Mouse (Mus musculus) heart, adult 9 months (tissue): ENCODE measurements at regions not wholly inside any gene's neighbourhood (a gene's known extent, or its start where the extent isn't known, plus 50 kb on each side); places are given as distances from the start of the nearest gene placed in this dataset.

Experiments
- DNase-seq, 2 experiments: peaks; one replicate each; pipeline ENCODE4 v3.0.0; 2022; ENCODE audit warnings: low spot score in 2 of 2

DNA sequence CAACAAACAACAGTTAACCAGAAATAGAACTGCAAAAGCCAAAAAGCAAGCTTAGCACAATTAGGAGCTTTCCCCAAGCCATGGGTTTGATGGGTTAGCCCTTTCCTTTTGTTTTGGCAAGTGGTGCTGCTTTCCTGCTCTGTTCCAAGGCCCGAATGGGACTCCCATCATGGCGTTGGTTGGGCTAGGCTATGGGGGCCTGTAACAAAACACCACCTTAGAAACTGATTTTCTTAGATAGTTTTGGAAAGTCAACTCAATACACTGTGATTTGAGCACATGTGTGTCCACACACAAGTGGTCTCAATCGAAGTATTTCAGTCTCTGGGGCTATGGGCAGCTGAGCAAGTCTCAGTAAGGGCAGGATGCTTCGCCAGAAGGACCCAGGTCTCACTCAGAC lies 470.5 kb upstream of the Kif2a start:
- DNase-seq = no peak

DNA sequence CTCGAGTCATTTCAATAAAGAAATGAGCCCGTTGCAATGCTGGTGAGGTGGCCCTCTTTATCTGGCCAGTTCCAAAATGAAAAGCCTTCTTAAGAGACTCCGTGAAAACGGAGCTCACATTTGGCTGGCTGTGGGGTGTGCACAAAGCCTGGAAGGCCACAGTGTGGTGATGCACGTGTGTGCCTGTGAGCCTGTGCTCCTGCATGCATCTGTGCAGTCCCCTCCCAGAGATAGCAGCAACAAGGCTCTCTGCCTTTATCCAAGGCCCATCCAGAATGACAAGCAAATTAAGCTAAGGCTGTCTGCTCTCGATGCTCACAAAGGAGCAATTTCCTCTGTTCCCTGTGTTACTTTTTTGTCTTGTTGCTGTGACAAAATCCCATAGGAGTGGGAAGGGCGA lies 469.5 kb upstream of the Kif2a start:
- DNase-seq = no peak

DNA sequence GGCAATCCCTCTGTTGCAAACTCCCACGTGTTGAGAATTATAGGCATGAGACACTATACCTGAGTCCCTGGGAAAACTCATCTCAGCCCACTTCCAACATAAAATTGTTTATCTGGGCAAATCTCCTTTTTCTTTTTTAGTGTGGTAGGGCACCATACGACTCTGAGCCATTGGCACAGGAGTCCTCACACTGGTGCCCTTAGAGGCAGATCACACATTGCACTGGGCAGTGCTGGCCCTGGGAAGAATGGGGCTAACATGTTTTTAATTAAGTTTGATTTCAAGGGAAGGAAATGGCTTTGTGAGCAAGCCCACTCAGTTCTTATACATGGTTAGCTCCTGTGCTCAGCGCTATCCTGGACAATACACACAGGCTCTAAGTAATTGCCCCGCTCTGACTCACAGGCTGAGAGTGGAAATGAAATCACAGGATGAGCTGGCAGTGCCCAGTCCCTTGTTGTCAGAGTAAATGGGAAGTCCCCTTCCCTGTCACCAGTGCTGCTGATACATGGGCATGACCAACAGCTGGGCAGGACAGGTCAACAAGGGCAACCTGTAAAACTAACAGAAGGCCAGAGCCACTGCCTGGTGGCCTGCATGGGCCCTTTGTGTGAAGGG lies 463.6 kb upstream of the Kif2a start:
- no peak for DNase-seq

DNA sequence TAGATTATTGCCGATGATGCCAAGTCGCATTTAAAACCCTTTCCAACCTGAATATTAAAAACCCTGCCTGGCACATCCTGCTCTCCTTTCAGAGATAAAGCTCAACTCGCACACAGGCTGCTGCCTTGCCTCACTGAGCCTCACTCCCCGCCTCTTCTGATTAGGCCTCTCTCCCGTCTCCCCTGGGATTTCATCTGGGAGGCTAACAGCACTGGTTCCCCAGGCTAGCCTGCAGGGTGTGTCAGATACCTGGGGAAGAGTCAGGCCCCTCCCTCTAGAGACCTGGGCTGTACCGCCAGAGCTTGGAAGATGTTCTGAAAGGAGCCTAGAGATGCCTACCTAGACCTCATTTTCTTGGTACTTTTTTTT lies 462.7 kb upstream of the Kif2a start:
- DNase-seq = no peak

DNA sequence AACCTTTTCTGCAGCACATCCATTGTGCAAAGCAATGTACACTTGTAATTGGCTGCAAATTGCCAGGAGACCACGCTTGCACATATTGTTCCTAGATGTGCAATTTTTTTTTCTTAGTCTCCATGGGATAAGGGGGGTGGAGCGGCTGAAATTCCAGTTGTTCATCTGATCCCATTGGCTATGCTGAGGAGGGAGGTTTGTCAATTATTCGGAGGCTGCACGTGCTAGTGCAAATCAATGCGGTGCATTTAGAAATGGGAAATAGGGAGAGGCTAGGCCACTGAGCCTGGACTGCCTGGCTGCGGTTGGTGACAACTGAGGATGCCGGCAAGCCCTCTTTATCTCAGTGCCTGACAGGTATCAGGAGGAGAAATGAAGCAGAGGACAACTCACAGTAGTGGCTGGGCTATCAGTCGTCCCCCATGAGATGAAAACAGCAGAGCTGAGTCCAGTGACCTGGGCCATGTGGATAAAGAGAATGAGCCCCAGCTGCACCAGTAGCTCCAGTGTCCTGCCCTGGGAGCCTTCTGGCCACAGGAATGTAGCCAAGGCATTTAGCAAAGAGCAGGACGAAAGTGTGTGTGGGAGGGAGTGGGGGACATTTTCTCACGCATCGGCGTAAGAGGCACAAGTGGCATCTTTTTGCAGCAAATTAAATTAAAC lies 462.2 kb upstream of the Kif2a start:
- no peak for DNase-seq

DNA sequence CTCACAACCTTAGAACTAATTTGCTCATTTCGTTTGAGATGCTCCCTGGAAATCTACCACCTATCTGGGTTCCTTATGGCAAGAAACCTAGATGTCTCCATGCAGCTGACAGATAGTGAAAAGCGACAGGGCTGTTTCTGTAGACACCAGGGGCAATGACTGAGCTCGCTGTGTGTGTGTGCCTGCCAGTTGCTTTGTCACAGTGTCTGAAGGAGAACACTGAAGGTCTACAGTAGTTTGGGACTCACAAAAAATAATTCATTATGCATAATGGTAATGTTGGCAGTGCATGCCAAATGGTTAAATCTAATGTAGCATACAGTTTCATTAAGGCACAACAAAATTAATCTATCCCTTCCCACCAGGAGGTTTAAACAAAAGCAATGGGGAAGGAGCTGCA lies 453.2 kb upstream of the Kif2a start:
- no peak for DNase-seq

DNA sequence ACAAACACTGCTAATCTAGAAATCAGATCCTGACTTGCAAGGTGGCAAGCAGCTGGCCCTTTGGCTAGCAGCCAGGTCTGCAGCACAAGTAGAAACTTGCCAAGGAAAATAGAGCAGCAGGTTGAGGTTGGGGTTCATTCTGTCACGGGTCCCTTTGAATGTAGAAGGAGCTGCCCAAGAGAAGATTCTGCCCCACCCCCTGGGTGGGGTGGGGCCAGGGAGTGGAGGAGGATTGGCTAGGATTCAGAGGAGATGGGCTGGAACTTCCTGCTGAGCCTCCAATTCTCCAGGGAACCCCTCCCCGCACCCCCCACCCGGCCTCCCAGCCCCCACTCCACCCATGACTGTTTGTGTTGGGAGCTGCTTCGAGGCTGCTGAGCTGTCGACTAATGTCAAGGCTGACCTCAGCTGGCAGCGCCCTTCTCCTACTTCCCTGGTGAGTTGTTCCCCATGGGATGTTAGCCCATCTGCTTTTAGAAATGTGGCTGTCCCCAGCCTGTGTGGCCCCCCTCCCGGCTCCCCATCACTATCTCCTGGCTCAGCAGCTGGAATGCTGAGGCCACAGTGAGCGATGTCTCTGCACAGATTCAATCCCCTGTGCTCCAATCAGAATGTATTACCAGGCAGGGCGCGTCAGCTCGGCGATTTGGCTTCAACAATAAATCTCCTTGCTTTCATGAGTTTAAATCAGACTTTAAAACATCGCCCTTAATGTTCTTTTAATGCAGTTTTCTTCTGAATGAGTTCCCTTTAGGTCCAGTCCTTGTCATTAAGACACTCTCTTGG lies 447.8 kb upstream of the Kif2a start:
- peak; percentile 9 to 33 for DNase-seq

DNA sequence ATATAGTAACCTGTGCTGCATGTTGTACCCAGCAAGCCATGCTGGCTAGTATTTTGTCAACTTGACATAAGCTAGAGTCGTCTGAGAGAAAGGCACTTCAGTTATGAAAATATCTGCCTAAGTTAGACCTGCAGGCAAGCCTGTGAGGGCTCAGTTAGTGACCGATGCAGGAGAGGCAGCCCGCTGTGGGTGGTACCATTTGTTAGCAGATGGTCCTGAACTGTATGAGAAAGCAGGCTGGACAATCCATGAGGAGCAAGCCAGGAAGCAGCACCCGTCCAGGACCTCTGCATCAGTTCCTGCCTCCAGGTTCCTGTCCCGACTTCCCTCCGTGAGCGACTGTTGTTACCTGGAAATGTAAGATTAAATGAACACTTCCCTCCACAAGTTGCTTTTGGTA lies 440.9 kb upstream of the Kif2a start:
- DNase-seq = no peak

DNA sequence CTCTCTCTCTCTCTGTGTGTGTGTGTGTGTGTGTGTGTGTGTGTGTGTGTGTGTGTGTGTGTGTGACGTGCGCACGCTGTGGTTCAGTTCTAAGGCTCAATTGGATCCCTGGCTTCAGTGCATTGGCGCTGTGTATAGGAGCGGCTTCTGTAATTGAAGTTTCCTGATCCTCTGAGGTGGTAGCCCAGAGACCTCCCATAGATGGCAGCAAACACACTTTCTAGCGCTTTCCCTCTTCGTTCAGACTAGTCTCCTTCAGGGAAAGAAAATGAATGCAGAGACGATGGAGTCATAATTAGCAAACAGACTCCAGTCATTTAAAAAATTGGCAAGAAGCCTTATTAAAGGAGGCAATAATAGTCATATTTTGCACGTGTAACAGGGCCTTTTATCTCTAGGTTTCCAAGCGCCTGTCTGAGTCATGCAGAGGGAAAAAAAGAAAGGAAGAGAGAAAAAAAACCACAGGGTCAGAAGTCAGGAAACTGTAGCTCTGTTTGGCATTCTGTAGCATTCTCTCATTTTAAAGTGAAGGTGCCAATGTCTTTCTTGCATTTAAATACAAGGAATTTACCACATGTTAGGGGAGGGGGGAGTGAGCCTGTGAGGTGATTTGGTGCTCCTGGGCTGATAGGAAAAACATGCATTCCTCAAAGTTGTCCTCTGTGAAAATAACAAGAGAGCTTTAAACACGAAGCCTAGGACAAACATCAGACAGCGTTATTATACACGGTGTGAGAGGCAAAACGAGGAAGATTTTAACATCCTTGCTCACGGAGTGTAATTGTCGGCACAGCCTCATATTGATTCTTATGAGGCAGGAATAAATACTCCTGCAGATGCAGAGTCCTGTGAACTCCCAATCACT lies 439.4 kb upstream of the Kif2a start:
- peak; percentile 18 to 35 for DNase-seq

DNA sequence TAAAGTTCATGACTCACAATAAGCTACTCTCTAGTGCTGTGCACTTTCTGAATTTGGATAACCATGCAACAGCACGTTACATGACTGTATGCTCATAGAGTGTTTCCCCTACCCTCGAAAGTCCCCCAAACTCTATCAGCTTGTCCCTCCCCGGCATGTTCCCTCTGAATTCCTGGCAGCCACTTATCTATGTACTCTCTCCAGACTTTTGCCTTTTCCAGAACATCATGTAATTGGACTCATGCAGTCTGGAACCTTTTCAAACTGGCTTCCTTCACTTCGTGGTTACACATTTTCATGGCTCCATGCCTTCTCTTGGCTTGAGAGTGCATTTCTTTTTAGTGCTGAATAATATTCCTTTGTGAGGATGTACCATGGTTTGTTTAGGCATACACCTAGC lies 436.8 kb upstream of the Kif2a start:
- DNase-seq = peak; percentile 11 to 32

DNA sequence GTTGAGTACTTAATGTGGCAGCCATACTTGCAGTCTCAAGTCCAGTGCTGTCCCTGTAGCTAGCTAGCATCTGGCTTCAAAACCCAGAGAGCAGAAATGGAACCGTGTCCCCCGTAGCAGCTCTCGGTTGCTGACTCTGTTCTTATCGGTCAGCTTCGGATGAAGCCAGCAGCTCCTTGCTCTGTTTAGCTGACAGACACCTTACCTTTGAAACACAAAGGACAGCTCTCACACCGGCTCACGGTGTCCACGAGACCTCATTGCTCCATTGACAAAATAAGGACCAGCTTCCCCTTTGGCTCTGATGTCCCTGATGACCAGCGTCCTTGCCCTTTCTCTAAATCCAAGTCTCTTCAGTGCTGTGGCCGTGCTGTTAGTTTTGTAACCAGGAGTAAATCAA lies 435.3 kb upstream of the Kif2a start:
- DNase-seq = no peak

DNA sequence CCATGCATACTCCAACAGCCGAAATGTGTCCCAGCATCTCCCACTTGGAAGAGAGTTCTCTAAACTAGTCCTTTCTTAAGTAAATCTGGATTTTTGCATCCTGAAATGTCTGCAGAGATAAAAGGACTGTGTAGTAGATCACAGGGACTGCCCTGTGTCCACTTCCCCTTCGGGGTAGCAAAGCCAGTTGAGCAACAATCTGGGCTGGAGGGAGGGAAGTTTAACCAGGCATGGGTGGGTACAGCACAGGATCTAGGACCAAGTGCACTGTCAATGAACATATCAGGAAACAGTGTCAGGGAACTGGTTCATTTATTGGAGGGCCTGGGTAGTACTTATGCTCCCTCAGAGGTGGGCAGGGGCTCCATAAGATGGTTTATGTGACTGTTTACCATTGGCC lies 434.5 kb upstream of the Kif2a start:
- DNase-seq = no peak

DNA sequence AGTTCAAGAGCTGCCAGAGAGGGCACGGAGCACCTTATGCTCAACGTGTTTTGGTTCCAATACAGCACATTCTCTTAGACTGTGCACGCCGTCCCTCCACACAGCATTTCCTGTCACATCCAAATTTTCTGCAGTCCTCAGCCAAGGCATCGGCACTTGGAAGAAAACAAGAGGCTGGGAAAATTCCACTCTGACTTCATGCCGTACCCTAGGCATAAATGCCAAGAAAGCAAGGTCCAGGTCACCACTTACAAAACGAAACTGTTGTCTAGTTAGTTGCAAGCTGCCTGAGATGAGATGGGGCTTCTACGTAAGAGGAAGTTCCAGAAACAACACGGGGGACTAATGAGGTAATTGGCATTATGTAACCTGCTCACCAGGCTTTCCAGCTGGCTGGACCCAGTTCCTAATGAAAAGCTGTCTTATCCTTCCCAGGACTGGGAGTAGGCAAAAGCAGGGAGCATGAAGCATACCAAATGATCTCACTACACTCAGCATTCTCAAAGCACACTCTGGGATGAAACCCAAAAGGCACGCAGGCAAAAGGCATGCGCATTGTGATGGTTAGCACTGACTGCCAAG lies 427.8 kb upstream of the Kif2a start:
- peak; percentile 73 to 81 for DNase-seq

DNA sequence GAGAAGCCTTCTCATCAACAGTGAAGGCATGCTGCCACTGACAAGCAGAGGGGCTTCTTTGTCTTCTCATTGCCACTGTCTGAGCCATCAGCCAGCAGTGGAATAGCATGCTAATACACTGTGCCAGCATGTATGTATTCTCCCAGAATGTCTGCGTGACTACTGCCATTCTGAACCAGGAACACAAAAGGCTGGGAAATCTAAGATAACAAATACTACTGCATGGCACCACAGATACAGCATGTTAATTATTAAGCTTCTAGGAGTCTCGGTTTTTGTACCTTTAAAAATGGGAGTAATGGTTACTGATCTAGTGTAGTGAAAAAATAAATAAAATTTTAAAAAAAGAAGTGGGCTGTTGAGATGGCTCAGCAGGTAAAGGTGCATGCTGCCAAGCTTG lies 425.9 kb upstream of the Kif2a start:
- DNase-seq = no peak

DNA sequence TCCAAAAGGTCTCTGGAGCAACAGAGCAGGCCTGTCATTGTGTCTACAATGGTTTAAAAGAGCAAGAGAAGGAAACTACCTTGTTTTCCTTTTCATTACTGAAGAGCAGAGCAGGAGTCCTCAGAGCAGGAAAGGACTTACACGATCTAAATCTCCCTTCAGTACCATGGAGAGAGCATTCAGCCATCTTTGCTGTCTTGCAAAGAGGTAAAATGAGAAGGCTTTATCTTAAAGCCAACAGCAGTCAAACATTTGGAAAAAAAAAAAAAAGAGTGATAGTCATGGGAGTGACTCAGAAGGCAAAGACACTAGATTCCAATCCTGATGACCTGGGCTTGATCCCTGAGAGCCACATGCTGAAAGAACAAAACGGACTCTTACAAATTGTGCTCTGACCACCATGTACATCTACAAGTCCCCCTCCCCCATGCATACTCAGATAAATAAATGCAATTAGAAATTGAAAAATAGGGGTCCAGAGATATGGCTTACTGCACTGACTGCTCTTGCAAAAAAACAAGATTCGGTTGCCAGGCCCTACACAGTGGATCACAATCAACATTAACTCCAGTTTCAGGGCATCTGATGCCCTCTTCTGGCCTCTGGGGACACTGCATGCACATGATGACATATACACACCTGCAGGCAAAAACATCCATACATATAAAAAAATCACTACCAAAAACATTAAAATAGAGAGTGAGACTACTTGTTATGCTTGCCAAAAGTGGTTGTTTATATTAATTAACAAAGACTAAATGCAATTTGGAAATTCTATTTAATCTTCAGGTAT lies 397.6 kb upstream of the Kif2a start:
- no peak for DNase-seq

DNA sequence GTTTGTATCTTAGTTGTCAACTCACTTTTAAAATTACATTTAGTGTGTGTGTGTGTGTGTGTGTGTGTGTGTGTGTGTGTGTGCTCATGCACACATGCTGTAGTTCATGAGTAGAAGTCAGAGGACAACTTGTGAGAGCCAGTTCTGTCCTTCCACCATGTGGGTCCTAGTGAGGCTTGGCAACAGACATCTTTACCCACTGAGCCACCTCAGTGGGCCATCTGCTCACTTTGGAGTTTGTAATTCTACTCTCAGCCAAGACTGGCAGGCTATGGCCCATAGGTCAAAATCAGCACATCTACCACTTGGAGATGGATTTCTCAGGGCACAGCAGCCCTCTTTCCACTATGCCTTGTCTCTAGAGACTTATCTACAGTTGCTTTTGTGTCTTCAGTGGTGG lies 388.3 kb upstream of the Kif2a start:
- DNase-seq = no peak

DNA sequence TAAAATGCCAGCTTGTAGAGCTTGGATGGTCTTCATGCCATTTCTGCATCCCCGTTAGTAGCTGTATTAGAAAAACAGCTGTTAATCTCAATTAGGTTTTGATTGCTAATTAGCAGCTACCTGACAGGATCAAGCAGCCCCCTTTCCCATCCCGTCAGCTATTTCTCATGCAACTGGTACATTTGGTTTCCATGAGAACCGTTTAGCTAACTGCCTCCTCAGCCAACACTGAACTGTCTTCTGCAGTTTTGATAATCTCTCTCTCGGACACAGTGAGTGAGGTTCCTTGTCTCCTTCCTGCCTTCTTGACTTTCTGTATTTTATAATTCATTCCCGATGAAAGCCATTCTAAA lies 385.7 kb upstream of the Kif2a start:
- no peak for DNase-seq

DNA sequence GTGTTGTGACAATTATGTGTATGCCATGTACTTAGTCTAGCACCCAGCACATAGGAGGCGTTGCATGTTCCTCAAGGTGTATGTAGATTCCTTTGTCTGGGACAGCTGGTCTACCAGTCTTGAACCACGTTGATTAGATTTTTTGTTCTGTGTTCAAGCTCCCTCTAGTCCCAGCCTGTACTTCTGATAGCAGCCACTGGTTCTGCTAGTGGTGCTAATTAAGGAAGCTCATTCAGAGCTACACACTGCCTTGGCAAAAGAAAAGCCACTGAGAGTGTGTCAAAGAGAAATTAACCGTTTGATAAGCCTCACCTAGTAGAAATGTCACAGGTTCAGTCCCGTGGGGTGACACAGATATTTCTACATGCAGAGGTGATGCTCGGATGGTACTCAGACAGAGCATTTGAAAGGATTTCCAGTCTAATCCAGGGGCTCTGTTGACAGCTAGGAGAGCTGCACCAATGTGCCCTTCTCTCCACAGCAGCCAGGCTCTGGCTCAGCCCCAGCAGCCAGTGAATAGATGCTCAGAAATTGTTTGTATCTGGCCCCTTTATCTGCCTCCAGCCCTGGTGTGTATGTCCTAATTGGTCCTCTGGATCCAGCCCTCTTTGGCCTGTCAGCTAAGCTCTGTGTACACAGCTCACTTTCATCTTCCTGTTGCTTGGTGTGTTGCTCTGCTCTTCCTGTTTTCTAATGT lies 385.2 kb upstream of the Kif2a start:
- DNase-seq = no peak

DNA sequence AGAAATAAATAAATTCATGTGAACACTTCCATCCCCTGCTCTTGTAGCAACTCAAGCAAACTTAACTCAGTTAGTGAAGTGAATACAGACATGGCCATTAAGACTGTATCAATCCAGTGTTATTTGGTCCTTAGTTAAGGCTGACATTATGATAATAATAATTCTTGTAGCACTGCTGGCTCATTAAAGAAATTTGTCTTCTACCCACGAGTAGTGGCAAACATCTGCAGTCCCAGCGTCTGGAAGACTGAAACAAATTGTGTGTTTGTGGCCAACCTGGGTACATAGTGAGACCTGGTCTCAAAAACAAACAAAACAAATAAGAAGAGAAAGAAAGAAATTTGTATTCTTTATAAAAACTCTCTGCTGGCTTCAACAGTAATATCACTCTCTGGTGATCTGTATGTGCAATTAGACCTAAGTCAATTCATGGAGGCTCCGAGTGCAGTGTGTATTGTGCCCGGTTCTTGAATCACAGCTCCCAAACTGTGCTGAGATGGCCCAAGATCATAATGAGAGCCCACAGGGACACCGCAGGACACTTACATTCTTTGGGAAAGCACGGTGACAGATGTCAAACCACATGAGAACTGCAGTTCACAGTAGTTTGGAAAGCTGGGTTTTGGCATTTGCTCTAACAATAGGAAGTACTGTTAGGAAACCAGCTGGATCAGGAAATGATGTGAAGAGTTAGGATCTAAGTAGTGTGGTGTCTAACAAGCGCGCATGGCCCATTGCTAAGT lies 376.9 kb upstream of the Kif2a start:
- DNase-seq = no peak

DNA sequence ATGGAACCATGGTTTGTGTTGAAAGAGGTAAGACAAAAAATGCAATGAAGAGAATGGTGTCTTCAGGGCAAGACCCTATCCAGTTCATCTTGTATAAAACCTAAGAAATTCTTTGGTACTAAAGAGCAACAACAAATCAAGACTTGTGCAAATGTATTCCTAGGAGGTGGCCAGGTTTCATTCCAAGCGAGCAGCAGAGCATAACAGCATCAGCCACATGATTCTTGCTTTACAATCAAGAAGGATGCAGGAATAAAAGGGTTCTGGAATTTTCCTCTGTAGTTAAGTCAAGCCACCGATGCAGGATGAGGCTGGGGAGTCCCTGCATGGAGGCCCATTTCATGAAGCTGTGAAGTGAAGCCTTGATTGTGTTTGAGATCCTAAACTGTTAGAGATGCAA lies 374.1 kb upstream of the Kif2a start:
- no peak for DNase-seq
